Mouse (Mus musculus): Measurements from ENCODE around the gene Gm10401.

- TF ChIP-seq ZC3H11A (IDR thresholded peaks at IDR 0.05; ENCODE audit: borderline replicate concordance, low read depth, low read length) (no peak), ZNF384 (IDR thresholded peaks at IDR 0.05; ENCODE audit: low read depth, low read length) (no peak), HCFC1 (IDR thresholded peaks at IDR 0.05; ENCODE audit: borderline replicate concordance, insufficient read depth, low read length) (no peak), CHD2 (IDR thresholded peaks at IDR 0.05; ENCODE audit: low read depth, low read length) (no peak), MAFK (IDR thresholded peaks at IDR 0.05; ENCODE audit: insufficient read depth, low read depth, low read length) (no peak)
Measured at GRCm38 (mm10) chr5:115145253-115145968, 47.3 kb upstream of the Gm10401 start.

All from ES-E14 (cell line).